Mouse (Mus musculus) layer of hippocampus, adult 8-10 months (tissue): ENCODE measurements around the gene Plcb3. TPM values are rescaled to one million over a fixed set of nuclear protein-coding genes. Genes with fewer than 3 reads are reported as not detected.
A peak's percentile ranks its signal among the peaks of the same experiment; 100 is the strongest.
"Not testable (repeated sequence)": the region's sequence is repeated elsewhere in the genome, so short reads cannot be mapped to it uniquely, and the experiment has no call there.

Experiments
- DNase-seq, 2 experiments: peaks; one replicate each; pipeline ENCODE4 v3.0.0; 2022; ENCODE audit warnings: low spot score in 2 of 2
- total RNA-seq, 4 experiments: library from RNA; stranded (reverse); gene quantifications; 2 replicates each; pipeline ENCODE4 v1.2.4; 2022

The Plcb3 gene
- total RNA-seq, 4 experiments from 2014 or later, result 13.4 to 19.9 (median 18.0) TPM

DNA sequence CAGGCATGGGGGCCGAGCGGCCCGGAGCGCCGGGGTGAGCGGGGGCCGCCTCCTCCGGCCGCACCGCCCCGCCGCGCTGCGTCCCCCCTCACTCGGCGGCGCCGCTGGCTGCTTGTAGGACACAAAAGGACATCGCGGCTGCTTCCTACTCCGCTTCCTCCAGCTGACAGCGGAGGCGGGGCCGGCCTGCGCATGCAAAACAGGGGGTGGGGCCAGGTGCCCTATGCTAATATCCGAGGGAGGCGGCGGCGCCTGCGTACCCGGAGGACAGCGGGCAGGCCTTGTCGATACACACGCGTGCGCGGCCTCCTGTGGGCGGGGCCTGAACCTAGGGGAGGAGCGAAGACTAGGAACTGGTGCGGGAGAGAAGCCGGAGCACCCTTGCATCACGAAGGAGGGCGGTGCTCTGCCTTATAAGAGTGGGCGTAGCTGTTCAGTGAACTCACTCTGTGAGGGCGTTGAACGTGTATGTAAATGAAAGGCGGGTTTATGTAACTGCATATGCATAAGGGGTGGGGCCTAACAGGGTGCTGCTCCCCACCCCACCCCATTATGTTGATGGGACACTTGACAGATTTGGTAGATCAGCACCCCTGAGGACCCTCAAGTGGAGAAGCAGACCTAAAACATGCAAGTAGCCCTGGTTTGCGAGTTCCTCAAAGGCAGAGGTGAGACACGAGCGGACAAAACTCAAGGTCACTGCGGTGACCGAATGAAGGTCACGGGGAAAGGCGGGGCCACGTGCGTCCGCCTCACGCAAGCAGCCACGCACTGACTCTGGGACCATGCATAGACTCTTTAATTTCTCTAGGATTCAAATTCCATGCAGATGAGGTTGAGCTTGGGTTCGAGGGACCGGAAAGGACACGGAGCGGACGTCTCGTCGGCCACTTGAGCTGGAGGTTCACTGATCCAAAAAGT lies 54.4 kb downstream of the Plcb3 start, which contains the start of gene Esrra:
Gene Esrra (minus strand): TSS at position 167 of the 921 bp plus-strand sequence.
- peak; percentile 100 for DNase-seq

GRCm38 (mm10) chr19:6920741-6921636 lies 55.3 kb downstream of the Plcb3 start:
- no peak for DNase-seq

GRCm38 (mm10) chr19:6919876-6920740 lies 56.2 kb downstream of the Plcb3 start:
- no peak for DNase-seq

DNA sequence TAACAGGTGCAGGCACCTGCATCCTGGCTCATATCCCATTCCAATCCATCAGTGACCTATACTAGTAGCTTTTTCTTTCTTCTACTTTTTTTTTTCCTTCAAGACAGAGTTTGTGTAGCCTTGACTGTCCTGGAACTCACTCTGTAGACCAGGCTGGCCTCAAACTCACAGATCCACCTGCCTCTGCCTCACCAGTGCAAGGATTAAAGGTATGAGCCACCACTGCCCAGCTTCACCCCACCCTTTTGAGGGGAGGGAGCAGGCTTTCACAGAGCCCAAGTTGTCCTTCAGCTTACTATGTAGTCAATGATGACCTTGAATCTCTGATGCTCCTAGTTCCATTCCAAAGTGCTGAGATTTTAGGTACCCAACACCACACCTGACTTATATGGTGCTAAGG lies 56.8 kb downstream of the Plcb3 start:
- DNase-seq, result no peak

DNA sequence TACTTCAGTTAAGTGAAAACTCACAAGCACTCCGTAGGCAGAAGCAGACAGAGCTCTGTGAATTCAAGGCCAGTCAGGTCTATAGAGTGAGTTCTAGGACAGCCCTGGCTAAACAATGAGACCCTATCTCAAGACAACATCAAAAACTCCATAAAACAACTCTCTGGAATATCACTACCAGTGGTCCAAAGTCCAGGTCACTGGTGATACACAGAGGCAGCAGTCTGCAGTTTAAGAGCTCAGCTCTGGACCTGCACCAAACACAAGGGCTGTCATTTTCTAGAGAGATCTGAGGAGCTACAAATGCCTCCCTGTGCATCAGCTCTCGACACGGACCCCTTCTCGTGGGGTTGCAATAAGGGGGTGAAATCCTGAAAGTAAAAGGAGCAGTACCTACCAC lies 57.9 kb downstream of the Plcb3 start:
- no peak for DNase-seq

GRCm38 (mm10) chr19:6916496-6916895 lies 59.8 kb downstream of the Plcb3 start:
- no peak for DNase-seq

DNA sequence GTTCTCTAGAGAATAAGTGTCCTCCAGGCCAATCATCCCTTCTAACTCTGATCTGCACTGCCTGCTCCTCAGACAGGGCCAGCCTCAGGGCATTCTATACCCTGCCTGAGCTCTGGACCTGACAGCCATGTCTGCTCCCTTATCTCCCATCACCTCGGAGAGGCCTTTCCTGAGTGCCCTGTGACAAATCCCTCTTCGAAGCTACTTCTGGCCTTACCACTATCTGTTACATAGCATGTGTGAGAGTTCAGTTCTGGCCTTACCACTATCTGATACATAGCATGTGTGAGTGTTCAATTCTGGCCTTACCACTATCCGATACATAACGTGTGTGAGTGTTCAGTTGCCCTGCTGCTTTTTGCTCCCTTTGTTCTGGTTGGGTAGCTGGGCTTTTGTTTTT lies 61.0 kb downstream of the Plcb3 start:
- DNase-seq, result no peak

- DNase-seq, result no peak
Measured at GRCm38 (mm10) chr19:6914540-6914939, 61.7 kb downstream of the Plcb3 start.

GRCm38 (mm10) chr19:6913991-6914390 lies 62.3 kb downstream of the Plcb3 start:
- no peak for DNase-seq

DNA sequence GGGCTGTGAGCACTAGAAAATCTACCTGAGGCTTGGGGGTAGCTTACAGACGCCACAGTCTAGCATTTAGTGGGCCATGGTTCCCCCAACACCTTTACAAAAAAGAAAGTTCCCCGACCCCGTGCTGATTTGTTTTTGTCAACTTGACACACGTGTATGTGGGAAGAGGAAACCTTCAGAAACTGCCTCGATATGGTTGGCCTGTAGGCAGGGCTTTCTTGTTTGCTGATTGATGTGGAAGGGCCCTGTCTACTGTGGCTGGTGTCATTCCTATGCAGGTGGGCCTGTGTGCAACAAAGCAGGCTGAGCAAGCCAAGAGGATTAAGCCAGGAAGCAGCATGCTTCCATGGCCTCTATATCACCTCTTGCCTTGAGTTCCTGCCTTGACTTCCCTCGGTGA lies 63.2 kb downstream of the Plcb3 start:
- no peak for DNase-seq

GRCm38 (mm10) chr19:6912205-6912970 lies 63.9 kb downstream of the Plcb3 start:
- DNase-seq, result no peak

GRCm38 (mm10) chr19:6911101-6912074 lies 64.9 kb downstream of the Plcb3 start:
- DNase-seq, result no peak

GRCm38 (mm10) chr19:6910306-6910705 lies 66.0 kb downstream of the Plcb3 start:
- DNase-seq, result not testable (repeated sequence)

- DNase-seq, result peak; percentile 92 to 96
Measured at GRCm38 (mm10) chr19:6909507-6910289, 66.6 kb downstream of the Plcb3 start, which contains the start of the genes Trmt112 and Prdx5. TSS of gene Trmt112 (plus strand) at chr19:6909698. TSS of gene Prdx5 (minus strand) at chr19:6910106.

GRCm38 (mm10) chr19:6909021-6909420 lies 67.2 kb downstream of the Plcb3 start:
- DNase-seq, result no peak

DNA sequence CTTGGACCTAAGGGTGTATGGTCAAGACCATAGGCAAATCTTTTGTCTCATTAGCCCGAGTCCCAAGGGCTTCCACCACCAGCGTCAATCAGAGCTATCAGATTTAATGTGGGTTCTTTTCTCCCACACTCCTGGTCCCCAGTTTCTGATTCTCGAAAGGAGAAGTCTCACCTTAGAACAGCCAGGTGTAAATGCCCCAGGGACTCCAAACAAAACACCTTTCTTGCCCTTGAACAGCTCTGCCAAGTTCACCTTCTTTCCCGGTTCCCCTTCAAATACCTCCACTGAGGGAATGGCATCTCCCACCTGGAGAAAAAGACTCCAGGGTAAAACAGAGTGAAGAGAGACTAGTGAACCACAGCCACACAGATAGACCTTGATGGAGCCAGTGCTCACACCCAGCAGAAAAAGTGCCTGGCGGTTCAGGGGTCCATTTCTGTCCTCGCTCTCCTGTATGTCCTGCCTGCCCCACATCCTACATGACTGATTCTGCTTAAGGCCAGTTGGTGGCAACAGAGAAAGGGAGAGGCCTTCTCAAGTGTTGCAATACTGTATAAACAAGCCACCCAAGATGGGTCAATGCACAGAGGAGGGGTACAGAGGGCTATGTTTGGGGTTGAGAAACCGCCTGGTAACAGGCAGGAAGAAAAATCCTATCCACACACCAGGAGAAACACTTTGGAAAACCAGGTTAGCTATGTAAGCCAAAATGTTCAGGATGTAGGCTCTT lies 68.3 kb downstream of the Plcb3 start:
- no peak for DNase-seq

GRCm38 (mm10) chr19:6907094-6907493 lies 69.2 kb downstream of the Plcb3 start:
- DNase-seq, result no peak
